Mouse (Mus musculus): ENCODE data around the gene Tns3.

GRCm38 (mm10) chr11:8692162-8692535 is 27.8 kb upstream of the Tns3 start:
- no peak for TF ChIP-seq CTCF (IDR thresholded peaks at IDR 0.05; ENCODE audit: low read depth)
- no peak for TF ChIP-seq EP300 (IDR thresholded peaks at IDR 0.05; ENCODE audit: low read depth)

Measured in liver, postnatal 0 days (tissue).